Mouse (Mus musculus): ENCODE measurements around the gene Abca7.
"Not testable (repeated sequence)": the region's sequence is repeated elsewhere in the genome, so short reads cannot be mapped to it uniquely, and the experiment has no call there.

Gene Abca7

GRCm38 (mm10) chr10:80045766-80046165, 49.5 kb downstream of the Abca7 start:
- no peak for DNase-seq (ENCODE audit: low spot score in 2 of 2)

GRCm38 (mm10) chr10:80047041-80047565, 50.8 kb downstream of the Abca7 start, which contains the start of gene Gpx4:
Gene Gpx4, plus strand, starts transcription at chr10:80047166.
- DNase-seq (ENCODE audit: low spot score in 2 of 2), result no peak

DNA sequence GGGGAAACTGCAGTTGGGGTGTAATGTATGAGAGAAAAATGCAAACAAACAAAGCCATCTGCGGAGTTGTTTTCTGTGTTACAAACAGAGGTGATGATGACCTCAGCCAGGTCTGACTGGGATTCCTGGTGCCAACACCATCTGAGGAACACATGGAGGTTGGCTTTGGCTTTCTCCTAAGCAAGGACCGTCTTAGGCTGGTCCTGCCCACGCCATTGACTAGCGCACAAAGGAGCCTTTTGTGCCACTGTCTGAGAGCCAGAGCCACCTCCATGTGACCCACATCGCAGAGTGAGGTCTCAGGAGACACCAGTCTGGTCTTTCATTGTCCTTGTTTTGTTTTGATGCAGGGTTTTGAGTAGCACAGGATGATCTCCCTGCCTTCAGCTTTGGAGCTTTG, 52.1 kb downstream of the Abca7 start:
- no peak for DNase-seq (ENCODE audit: low spot score in 2 of 2)

DNA sequence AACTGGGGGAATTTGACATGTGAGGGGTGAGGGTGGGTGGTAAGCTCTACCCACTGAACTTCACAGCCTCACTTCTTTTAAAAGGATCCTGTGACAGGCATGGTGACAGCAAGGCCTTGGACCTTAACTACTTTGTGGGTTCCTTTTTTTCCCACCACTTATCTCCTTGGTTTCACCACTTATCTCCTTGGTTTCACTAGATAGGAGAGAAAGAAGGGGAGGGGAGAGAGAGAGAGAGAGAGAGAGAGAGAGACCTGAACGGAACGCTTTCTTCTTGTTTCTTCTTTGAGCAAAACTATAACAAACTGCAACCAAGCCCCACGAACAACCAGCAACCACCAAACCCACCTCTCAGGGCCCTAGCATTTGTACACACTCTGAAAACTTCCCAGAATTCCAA, 52.5 kb downstream of the Abca7 start:
- DNase-seq (ENCODE audit: low spot score in 2 of 2), result no peak

- DNase-seq (ENCODE audit: low spot score in 2 of 2), result no peak
Observed at GRCm38 (mm10) chr10:80050244-80050643, 54.0 kb downstream of the Abca7 start.

DNA sequence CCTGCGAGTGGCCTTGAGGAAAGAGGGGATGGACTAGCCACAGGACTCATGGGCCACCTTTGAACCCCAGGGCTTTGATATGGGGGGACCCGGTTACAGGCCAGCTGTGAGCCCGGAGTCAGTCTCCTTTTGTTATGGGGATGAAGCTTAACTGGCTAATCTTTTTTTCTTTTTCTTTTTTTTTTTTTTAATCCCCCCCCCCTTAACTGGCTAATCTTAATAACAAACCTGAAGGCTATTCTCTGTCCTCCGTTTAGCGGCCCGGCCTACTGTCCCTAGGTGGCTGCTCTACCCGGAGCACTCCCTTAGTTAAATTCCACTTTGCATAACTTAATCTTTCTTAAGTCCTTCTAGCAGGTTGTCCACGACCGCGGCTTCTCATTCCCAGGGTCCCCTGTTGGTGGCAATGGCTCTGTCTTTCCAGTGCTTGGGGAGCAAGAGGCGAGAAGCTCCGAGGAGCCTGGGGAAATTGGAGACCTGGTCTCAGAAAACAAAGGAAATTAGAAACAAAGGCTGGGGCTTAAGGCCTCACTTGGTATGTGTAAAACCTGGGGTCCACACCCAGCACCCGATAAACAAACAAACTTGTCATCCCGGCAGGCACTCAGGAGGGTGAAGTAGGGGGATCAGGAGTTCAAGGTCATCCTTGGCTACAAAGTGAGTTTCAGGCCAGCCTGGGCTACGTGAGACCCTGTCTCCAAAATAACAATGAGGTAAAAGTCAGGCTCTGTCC, 54.8 kb downstream of the Abca7 start:
- DNase-seq (ENCODE audit: low spot score in 2 of 2), result no peak

- no peak for DNase-seq (ENCODE audit: low spot score in 2 of 2)
Observed at GRCm38 (mm10) chr10:80051618-80052373, 55.5 kb downstream of the Abca7 start.

GRCm38 (mm10) chr10:80052374-80052764, 56.1 kb downstream of the Abca7 start:
- no peak for DNase-seq (ENCODE audit: low spot score in 2 of 2)

GRCm38 (mm10) chr10:80053259-80053780, 57.0 kb downstream of the Abca7 start:
- peak; percentile 100 for DNase-seq (ENCODE audit: low spot score in 2 of 2)

GRCm38 (mm10) chr10:80053831-80054815, 57.8 kb downstream of the Abca7 start:
- peak in 1 of 2 experiments; percentile 38 for DNase-seq (ENCODE audit: low spot score in 2 of 2)

DNA sequence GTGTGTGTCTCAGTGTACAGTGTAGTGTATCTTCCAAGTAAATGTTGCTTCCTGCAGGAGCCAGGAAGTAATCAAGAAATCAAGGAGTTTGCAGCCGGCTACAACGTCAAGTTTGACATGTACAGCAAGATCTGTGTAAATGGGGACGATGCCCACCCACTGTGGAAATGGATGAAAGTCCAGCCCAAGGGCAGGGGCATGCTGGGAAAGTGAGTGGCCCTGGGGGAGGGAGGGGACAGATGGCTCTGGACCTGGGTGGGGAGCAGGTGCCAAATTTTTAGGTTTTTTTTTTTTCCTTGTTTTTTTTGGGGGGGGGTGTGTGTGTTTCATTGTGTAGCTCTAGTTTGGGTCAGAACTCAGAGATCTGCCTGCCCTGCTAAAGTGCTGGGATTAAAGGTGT, 58.6 kb downstream of the Abca7 start:
- DNase-seq (ENCODE audit: low spot score in 2 of 2), result not testable (repeated sequence)

DNA sequence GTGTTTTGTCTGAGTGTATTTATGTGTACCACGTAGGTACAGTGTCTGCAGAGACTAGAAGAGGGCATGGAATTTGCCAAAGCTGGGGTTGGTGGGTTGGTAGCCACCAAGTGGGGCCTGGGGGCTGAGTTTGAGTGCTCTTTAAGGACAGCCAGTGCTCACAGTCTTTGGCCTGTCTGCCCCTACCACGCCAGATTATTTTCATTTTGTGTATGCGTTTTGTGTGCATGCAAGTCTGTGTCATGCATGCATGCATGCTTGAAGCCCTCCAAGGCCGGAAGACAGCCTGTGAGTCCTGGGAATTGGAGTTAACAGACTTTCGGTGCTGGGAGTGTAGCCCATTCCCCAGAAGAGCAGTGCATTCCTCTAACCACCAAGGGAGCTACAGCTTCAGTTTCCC, 59.1 kb downstream of the Abca7 start:
- DNase-seq (ENCODE audit: low spot score in 2 of 2), result no peak

- DNase-seq (ENCODE audit: low spot score in 2 of 2), result no peak
Observed at GRCm38 (mm10) chr10:80055891-80056290, 59.6 kb downstream of the Abca7 start.

- DNase-seq (ENCODE audit: low spot score in 2 of 2), result no peak
Observed at GRCm38 (mm10) chr10:80056506-80056905, 60.2 kb downstream of the Abca7 start.

DNA sequence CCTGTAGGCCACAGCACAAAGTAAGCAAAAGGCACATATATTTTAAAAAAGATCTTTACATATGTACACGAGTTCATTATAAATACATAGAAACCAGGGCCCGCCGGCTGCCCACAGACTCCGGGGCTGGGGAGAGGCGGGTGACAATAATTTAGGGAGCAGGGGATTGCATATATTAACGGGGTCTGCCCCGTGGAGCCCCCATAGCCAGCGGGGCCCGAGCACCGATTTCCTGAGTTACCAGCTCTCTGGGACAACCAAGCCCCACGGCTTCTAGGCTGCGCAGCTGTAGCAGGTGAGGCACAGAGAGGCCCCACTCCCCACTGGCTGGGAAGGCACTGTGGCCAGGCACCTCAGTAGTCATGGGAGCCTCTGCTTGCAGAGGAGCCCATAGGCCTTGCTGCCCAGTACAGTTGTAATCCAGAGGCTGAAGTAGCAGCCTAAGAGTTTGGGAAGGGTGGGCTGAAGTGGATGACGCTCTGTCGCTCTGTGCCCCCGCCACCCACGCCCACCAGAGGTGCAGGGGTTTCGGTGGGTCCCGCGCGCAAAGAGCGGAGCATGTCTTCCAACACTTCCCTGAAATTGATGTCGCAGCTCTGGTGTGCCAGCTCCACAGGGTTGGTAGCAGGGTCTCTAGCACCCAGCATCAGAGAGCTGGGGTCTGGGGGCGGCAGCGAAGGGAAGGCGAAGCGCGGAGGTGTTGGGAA, 60.8 kb downstream of the Abca7 start:
- DNase-seq (ENCODE audit: low spot score in 2 of 2), result no peak

GRCm38 (mm10) chr10:80057683-80058326, 61.5 kb downstream of the Abca7 start:
- DNase-seq (ENCODE audit: low spot score in 2 of 2), result no peak

DNA sequence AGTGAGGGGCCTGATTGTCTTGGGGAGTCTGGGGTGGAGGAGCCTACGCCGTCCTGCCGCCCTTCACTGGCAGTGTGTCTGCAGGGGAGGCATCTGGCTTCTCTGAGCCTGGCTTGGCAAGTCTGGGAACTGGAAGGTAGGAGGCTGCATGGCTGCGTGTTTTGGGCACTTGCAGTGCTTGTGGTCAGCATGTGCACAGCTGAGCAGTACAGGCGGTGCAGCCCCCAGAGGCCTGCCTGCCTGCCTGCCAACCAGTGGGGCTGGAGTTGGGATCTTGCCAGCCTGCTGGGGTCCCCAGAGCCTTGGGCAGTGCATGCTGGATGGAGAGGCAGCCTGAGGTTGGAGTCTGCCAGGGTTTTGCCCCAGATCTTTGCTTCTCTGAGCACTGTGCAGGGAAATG, 66.8 kb downstream of the Abca7 start:
- DNase-seq (ENCODE audit: low spot score in 2 of 2), result no peak

- DNase-seq (ENCODE audit: low spot score in 2 of 2), result no peak
Observed at GRCm38 (mm10) chr10:80063877-80064650, 67.8 kb downstream of the Abca7 start.

All from right cerebral cortex, postnatal 36 days (tissue).